Mouse (Mus musculus) G1E (cell line): ENCODE data around the gene Tmem144. TPM values are rescaled to one million over a fixed set of nuclear protein-coding genes. Genes with fewer than 3 reads are reported as not detected.

Source experiments
- ATAC-seq: 2 replicates; pipeline ENCODE4 v1.8.0; 2016; ENCODE audit warnings: mild to moderate bottlenecking; ENCODE audit not compliant: insufficient number of reproducible peaks, poor library complexity, low FRiP score, severe bottlenecking; ENCODE audit errors: extremely low read depth
- DNase-seq: peaks from one replicate; pipeline ENCODE4 v3.0.0; 2012; ENCODE audit warnings: low spot score
- H3K27me3 ChIP-seq: 2 replicates; pipeline ENCODE4 v1.6.1; 2012; ENCODE audit warnings: mild to moderate bottlenecking, low read length, inconsistent platforms; ENCODE audit not compliant: insufficient read depth
- H3K36me3 ChIP-seq: replicated peaks from 2 replicates; pipeline ENCODE3; 2012; ENCODE audit warnings: mild to moderate bottlenecking, inconsistent platforms
- H3K4me1 ChIP-seq: 2 replicates; pipeline ENCODE4 v1.6.1; 2012; ENCODE audit warnings: low read depth, low read length, inconsistent platforms, mixed read lengths; ENCODE audit not compliant: insufficient read depth
- H3K4me3 ChIP-seq: 2 replicates; pipeline ENCODE4 v1.5.1; 2012; ENCODE audit warnings: low read depth, mild to moderate bottlenecking, inconsistent platforms, low read length, moderate library complexity, mixed read lengths
- H3K9me3 ChIP-seq: replicated peaks from 2 replicates; pipeline ENCODE4 v1.6.1; 2012; ENCODE audit warnings: inconsistent platforms
- CTCF ChIP-seq: IDR thresholded peaks from 2 replicates; pipeline ENCODE4 v1.5.1; 2012; ENCODE audit warnings: low read depth, low read length, inconsistent platforms, mixed read lengths
- GATA1 ChIP-seq: IDR thresholded peaks from 2 replicates; pipeline ENCODE4 v1.6.1; 2012; ENCODE audit warnings: borderline replicate concordance, low read length, inconsistent platforms, mixed read lengths
- GATA2 ChIP-seq: IDR thresholded peaks from 2 replicates; pipeline ENCODE4 v1.6.1; 2012; ENCODE audit warnings: low read depth, low read length, inconsistent platforms, borderline replicate concordance
- POLR2AphosphoS5 ChIP-seq: IDR thresholded peaks from 2 replicates; pipeline ENCODE4 v1.6.1; 2012; ENCODE audit warnings: low read depth, low read length, inconsistent platforms; ENCODE audit not compliant: insufficient replicate concordance
- TAL1 ChIP-seq: conservative IDR thresholded peaks from 2 replicates; pipeline ENCODE4 v1.6.1; 2012; ENCODE audit warnings: low read depth, low read length, inconsistent platforms, mixed read lengths
- polyA plus RNA-seq: library from polyadenylated mRNA; stranded (reverse); fragments of >175 nt; gene quantifications from 2 replicates; pipeline ENCODE4 v1.2.3, GENCODE M21; 2012
- total RNA-seq, 2 experiments: library from RNA; stranded (forward) in 1 of 2; stranded (reverse) in 1 of 2; fragments of 200-1000 nt in 1 of 2; fragments of >200 nt in 1 of 2; fragmentation: Nextera tagmentation in 1 of 2; gene quantifications; 2 replicates each; pipeline ENCODE4 v1.2.3; 2014 to 2017

Gene Tmem144
- total and polyA plus RNA-seq, 3 experiments, result 0.63 to 42.9 (median 10.5) TPM

DNA sequence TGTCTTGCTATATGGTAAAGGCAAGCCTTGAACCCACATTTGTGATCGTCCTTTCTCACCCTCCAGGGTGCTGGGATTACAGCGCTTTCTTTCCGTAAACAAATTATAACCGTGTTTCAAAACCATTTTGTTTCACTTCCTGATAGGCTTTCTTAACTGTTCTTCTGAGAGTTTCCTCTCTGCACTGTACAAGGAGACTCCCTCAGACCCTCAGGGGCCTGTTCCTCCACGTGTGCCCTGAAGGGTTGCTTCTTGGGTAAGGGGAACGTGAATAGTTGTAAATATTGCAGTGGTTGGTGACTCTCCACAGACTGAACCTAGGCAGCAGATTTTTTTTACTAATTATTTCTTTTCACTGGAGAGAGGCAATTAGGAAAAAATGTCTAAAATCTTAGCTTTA lies 63.6 kb downstream of the Tmem144 start:
- ATAC-seq (no peak), DNase-seq (no peak)
- no peak for TF ChIP-seq GATA2
- TF ChIP-seq GATA1, result no peak
- no peak for TF ChIP-seq CTCF
- no peak for TF ChIP-seq POLR2AphosphoS5
- TF ChIP-seq TAL1, result no peak
- Histone ChIP-seq H3K4me3 (no peak overlapping the region), H3K36me3 (no peaks in the 10 kb centered on the region), H3K9me3 (0 out of 2 replicates have a peak, but pooled peaks cover 2% of the 10 kb centered on the region), H3K27me3 (peaks cover 39% of the 10 kb centered on the region), H3K4me1 (no peaks in the 10 kb centered on the region)

- ATAC-seq (no peak), DNase-seq (no peak)
- Histone ChIP-seq H3K4me1 (no peaks in the 10 kb centered on the region), H3K4me3 (no peak overlapping the region), H3K27me3 (peaks cover 29% of the 10 kb centered on the region), H3K9me3 (0 out of 2 replicates have a peak, but pooled peaks cover 2% of the 10 kb centered on the region), H3K36me3 (no peaks in the 10 kb centered on the region)
- TF ChIP-seq TAL1 (no peak), GATA1 (no peak), POLR2AphosphoS5 (no peak), GATA2 (no peak)
These were observed 68.2 kb downstream of the Tmem144 start for GRCm38 (mm10) chr3:79784362-79784736.

- no peak for TF ChIP-seq GATA1
- H3K4me1 ChIP-seq, result no peaks in the 10 kb centered on the region
- 0 out of 2 replicates have a peak, but pooled peaks cover 2% of the 10 kb centered on the region for H3K9me3 ChIP-seq
- ATAC-seq (no peak), DNase-seq (no peak)
- no peak overlapping the region for H3K4me3 ChIP-seq
- peaks cover 26% of the 10 kb centered on the region for H3K27me3 ChIP-seq
- no peaks in the 10 kb centered on the region for H3K36me3 ChIP-seq
These were observed 68.8 kb downstream of the Tmem144 start for GRCm38 (mm10) chr3:79783630-79784361.

- H3K9me3 ChIP-seq, result no peaks in the 10 kb centered on the region
- no peaks in the 10 kb centered on the region for H3K36me3 ChIP-seq
- TF ChIP-seq CTCF (no peak), GATA2 (no peak), TAL1 (no peak), GATA1 (no peak), POLR2AphosphoS5 (no peak)
- no peaks in the 10 kb centered on the region for H3K4me1 ChIP-seq
- peaks cover 8% of the 10 kb centered on the region; the same call in 1 of the 2 replicates for H3K27me3 ChIP-seq
- no peak overlapping the region for H3K4me3 ChIP-seq
- DNase-seq, result no peak
- no peak for ATAC-seq
These were observed 79.9 kb downstream of the Tmem144 start for GRCm38 (mm10) chr3:79772701-79773100.

Other genes starting within 250 kb of the Tmem144 start
- 48.3 and 48.5 TPM in 2 replicates for gene 4930579G24Rik, start 223.7 kb downstream of the Tmem144 start, total RNA-seq (2014; fragmentation: Nextera tagmentation)
- gene 4930579G24Rik, start 223.7 kb downstream of the Tmem144 start, total RNA-seq (2017), result 16.0 and 17.4 TPM in 2 replicates
- 2.3 and 3.4 TPM in 2 replicates for gene 4930579G24Rik, start 223.7 kb downstream of the Tmem144 start, polyA plus RNA-seq
- gene Etfdh, start 223.3 kb downstream of the Tmem144 start, total RNA-seq (2014; fragmentation: Nextera tagmentation), result 54.1 and 58.2 TPM in 2 replicates
- gene Etfdh, start 223.3 kb downstream of the Tmem144 start, total RNA-seq (2017), result 59.9 and 63.9 TPM in 2 replicates
- 19.0 and 20.4 TPM in 2 replicates for gene Etfdh, start 223.3 kb downstream of the Tmem144 start, polyA plus RNA-seq
- not detected in 2 replicates for gene Rxfp1, start 114.9 kb downstream of the Tmem144 start, total RNA-seq (2014; fragmentation: Nextera tagmentation)
- 0.12 and 0.38 TPM in 2 replicates for gene Rxfp1, start 114.9 kb downstream of the Tmem144 start, total RNA-seq (2017)
- gene Rxfp1, start 114.9 kb downstream of the Tmem144 start, polyA plus RNA-seq, result not detected in 2 replicates
- gene Fam198b, start 31.8 kb upstream of the Tmem144 start, total RNA-seq (2014; fragmentation: Nextera tagmentation), result 102 and 117 TPM in 2 replicates
- 182 and 207 TPM in 2 replicates for gene Fam198b, start 31.8 kb upstream of the Tmem144 start, total RNA-seq (2017)
- 3.2 and 3.6 TPM in 2 replicates for gene Fam198b, start 31.8 kb upstream of the Tmem144 start, polyA plus RNA-seq